Mouse (Mus musculus): Measurements from ENCODE around the gene Card10. TPM values are rescaled to one million over a fixed set of nuclear protein-coding genes. Genes with fewer than 3 reads are reported as not detected.
A peak's percentile ranks its signal among the peaks of the same experiment; 100 is the strongest.

The Card10 gene
- polyA plus RNA-seq, 1 experiment from 2014 or later, result not detected

DNA sequence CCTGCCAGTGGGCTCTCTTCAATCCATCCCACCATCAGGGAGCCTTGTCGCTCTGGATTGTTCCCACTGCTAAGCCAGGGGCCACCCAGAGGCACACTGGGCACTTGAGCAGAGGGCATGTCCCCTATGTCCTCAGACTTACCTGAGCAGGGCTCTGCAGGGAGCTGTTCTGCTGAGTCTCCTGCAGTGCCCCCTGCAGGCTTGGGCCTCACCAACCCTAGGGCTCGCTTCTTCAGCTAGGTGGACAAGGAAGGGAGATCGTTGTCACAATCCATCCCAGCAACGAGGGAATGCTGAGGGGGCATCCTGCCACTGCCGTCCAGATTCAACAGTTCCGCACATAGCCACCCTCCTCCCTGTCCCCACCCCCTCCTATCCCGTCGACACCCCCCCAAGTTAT lies 23.6 kb downstream of the Card10 start:
- no peak overlapping the region for H3K4me3 ChIP-seq (ENCODE audit: inconsistent target)
- no peaks in the 10 kb centered on the region for H3K36me3 ChIP-seq (ENCODE audit: inconsistent target)
- no peaks in the 10 kb centered on the region for H3K79me2 ChIP-seq (ENCODE audit: inconsistent target)
- no peak overlapping the region for H3K27ac ChIP-seq
- WGBS (ENCODE audit: missing documents), result 85% methylated on average over 8 of the region's 8 CpGs

DNA sequence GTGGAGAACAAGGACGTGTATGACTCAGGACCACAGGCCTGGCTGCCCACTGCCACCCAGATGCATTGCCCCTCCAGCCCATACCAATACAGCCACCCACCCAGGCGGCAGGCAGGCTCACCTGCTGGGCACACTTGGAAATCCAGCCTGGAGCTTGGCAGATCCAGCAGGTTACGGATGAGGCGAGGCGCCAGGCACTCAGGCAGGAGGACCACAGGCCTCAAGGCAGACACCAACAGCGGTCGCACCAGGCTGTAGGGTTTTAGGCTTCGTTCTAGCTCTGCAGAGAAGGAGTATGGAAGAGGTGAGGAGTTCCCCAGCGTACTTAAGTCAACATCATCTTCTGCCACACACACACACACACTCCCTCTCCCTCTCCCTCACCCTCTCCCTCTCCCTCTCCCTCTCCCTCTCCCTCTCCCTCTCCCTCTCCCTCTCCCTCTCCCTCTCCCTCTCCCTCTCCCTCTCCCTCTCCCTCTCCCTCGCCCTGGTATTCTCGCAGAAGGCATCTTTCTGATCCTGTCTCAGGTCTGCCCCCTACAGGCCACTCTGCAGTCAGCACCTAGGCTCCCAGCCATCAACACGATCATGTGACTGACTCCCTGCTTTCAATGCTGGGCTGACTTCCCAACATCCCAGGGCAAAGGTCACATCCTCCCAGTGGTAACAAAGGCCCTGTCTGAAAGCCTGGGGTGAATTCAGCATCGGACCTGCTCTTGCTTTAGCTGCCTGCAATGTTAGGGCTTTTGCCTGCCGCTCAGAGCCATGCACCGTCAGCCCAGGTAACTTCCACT lies 24.6 kb downstream of the Card10 start:
- Histone ChIP-seq H3K27ac (no peak overlapping the region), H3K36me3 (ENCODE audit: inconsistent target) (no peaks in the 10 kb centered on the region), H3K4me3 (ENCODE audit: inconsistent target) (no peak overlapping the region), H3K79me2 (ENCODE audit: inconsistent target) (no peaks in the 10 kb centered on the region)
- WGBS (ENCODE audit: missing documents), result 69% methylated on average over 13 of the region's 15 CpGs

- Histone ChIP-seq H3K27ac (0 out of 2 replicates have a peak within 1 kb of the TSS, but pooled peaks have one; percentile 32), H3K4me3 (ENCODE audit: inconsistent target) (peak within 1 kb of the TSS; percentile 21; the same call in 1 of the 2 replicates), H3K36me3 (ENCODE audit: inconsistent target) (no peaks in the 10 kb centered on the region), H3K79me2 (ENCODE audit: inconsistent target) (no peaks in the 10 kb centered on the region)
- WGBS (ENCODE audit: missing documents), result 9% methylated on average over 11 of the region's 11 CpGs
Measured at GRCm38 (mm10) chr15:78773290-78773729, 29.5 kb downstream of the Card10 start, which contains the start of gene Mfng. Gene Mfng (minus strand): TSS chr15:78773475.

DNA sequence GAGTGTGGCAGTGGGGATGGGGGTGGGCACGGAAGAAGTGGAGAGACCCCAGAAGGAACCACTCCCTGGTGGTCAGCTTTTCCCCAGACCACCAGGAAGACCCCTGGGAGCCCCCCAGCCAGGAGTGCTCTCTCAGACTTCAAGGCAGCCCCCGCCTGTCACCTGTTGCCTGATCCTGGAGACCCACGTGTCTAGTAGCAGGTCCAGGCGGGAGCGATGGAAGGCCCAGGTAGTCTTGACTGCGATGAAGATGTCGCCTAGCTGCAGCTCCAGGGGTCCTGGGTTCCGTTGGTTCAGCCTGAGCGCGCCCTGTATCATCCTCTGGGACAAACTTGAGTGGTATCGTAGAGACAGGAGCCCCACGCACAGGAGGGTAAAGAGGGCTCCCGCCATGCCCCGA lies 30.0 kb downstream of the Card10 start:
- 18% methylated on average over 14 of the region's 14 CpGs for WGBS (ENCODE audit: missing documents)
- Histone ChIP-seq H3K27ac (no peak overlapping the region), H3K4me3 (ENCODE audit: inconsistent target) (peak overlapping the region; percentile 21; the same call in 1 of the 2 replicates), H3K36me3 (ENCODE audit: inconsistent target) (no peaks in the 10 kb centered on the region), H3K79me2 (ENCODE audit: inconsistent target) (no peaks in the 10 kb centered on the region)

DNA sequence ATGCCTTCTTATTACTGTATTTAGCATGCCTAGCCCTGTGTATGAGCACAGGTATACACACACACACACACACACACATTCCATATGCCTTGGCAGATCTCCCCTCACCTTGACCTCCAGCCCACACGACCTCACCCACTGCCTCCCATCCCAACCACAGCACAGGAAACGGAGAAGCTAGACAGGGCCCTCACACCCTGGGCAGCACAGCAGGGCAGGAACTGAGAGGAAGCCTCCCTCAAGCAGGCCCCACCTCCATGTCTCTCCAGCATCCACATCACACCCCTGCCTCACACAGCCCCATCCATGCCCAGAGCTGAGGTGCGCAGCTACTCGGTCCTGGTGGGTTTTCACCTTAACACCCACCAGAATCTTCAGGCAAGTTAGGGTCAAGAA lies 30.5 kb downstream of the Card10 start:
- H3K27ac ChIP-seq, result peak overlapping the region; percentile 32
- H3K79me2 ChIP-seq (ENCODE audit: inconsistent target), result no peaks in the 10 kb centered on the region
- H3K36me3 ChIP-seq (ENCODE audit: inconsistent target), result no peaks in the 10 kb centered on the region
- peak overlapping the region; percentile 21; the same call in 1 of the 2 replicates for H3K4me3 ChIP-seq (ENCODE audit: inconsistent target)
- 29% methylated on average over 4 of the region's 4 CpGs for WGBS (ENCODE audit: missing documents)

DNA sequence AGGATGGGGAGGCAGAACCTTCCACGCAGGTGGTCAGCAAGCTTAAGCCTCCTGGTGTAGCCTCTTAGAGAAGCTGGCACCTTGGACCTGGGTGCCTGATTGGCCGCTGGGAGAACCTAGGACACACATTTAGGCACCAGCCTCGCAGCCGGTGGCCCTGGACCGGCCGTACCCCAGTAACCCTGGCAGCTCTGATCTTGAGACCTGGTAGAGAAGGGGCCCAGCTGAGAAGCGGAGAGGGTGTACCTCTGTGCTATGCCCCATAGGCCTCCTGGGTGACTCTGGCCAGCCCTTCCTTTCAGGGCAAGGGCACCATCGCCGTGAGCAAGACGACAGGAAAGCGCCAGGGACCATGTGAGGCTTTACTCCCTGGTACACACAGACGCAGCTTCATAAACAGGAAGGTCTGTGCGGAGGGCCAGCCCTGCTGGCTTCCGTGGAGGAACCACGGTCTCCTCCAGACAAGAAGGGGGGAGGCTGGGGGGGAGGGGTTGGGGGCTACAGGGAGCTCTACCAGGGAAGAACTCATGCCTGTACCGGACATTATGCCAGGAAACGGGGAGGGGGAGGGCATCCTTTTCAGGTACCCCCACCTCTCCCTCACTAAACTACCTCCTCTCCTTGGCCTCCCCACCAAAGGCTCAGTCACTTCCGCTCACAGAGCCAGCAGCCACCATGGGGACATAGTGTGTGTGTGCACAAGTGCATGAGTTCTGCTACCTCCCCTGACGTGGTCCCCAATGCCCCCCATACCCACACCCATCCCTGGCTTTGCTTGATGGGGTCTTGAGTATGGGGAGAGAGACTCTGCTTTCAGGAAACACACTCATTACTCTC lies 31.1 kb downstream of the Card10 start:
- peak overlapping the region; percentile 32 for H3K27ac ChIP-seq
- no peaks in the 10 kb centered on the region for H3K79me2 ChIP-seq (ENCODE audit: inconsistent target)
- no peaks in the 10 kb centered on the region for H3K36me3 ChIP-seq (ENCODE audit: inconsistent target)
- peak overlapping the region; percentile 21; the same call in 1 of the 2 replicates for H3K4me3 ChIP-seq (ENCODE audit: inconsistent target)
- WGBS (ENCODE audit: missing documents), result 15% methylated on average over 16 of the region's 19 CpGs

- no peaks in the 10 kb centered on the region for H3K36me3 ChIP-seq (ENCODE audit: inconsistent target)
- no peaks in the 10 kb centered on the region for H3K79me2 ChIP-seq (ENCODE audit: inconsistent target)
- 54% methylated on average over 5 of the region's 5 CpGs for WGBS (ENCODE audit: missing documents)
- no peak overlapping the region for H3K4me3 ChIP-seq (ENCODE audit: inconsistent target)
- H3K27ac ChIP-seq, result no peak overlapping the region
Measured at GRCm38 (mm10) chr15:78770983-78771355, 31.9 kb downstream of the Card10 start.

- no peaks in the 10 kb centered on the region for H3K79me2 ChIP-seq (ENCODE audit: inconsistent target)
- no peak overlapping the region for H3K4me3 ChIP-seq (ENCODE audit: inconsistent target)
- WGBS (ENCODE audit: missing documents), result 48% methylated on average over 9 of the region's 9 CpGs
- no peak overlapping the region for H3K27ac ChIP-seq
- H3K36me3 ChIP-seq (ENCODE audit: inconsistent target), result no peaks in the 10 kb centered on the region
Measured at GRCm38 (mm10) chr15:78770234-78770982, 32.4 kb downstream of the Card10 start.

- no peaks in the 10 kb centered on the region for H3K79me2 ChIP-seq (ENCODE audit: inconsistent target)
- WGBS (ENCODE audit: missing documents), result 96% methylated on average over 4 of the region's 4 CpGs
- H3K36me3 ChIP-seq (ENCODE audit: inconsistent target), result no peaks in the 10 kb centered on the region
- H3K4me3 ChIP-seq (ENCODE audit: inconsistent target), result no peak overlapping the region
- no peak overlapping the region for H3K27ac ChIP-seq
Measured at GRCm38 (mm10) chr15:78769064-78769463, 33.8 kb downstream of the Card10 start.

DNA sequence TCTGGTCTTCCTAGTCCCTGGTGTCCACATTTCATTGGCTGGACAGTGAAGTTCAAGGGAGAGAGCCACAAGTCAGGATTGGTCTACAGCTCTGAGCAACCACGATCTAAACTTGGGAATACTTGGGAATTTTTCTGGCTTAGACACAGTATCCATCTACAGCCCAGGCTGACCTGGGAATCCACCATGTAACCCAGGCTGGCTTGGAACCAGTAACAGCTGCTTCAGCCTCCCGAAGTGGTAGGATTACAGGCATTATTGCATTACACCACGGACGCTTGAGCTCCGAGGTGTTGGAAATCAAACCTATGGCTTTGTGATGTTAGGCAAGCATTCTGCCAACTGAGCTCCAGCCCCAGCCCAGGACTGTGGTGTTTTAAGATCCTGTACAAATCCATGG lies 39.1 kb downstream of the Card10 start:
- 92% methylated on average over 5 of the region's 5 CpGs for WGBS (ENCODE audit: missing documents)
- H3K79me2 ChIP-seq (ENCODE audit: inconsistent target), result no peaks in the 10 kb centered on the region
- H3K27ac ChIP-seq, result no peak overlapping the region
- H3K4me3 ChIP-seq (ENCODE audit: inconsistent target), result no peak overlapping the region
- H3K36me3 ChIP-seq (ENCODE audit: inconsistent target), result no peaks in the 10 kb centered on the region

- H3K79me2 ChIP-seq (ENCODE audit: inconsistent target), result no peaks in the 10 kb centered on the region
- WGBS (ENCODE audit: missing documents), result 86% methylated on average over 7 of the region's 10 CpGs
- H3K4me3 ChIP-seq (ENCODE audit: inconsistent target), result no peak overlapping the region
- H3K36me3 ChIP-seq (ENCODE audit: inconsistent target), result no peaks in the 10 kb centered on the region
- no peak overlapping the region for H3K27ac ChIP-seq
Measured at GRCm38 (mm10) chr15:78763210-78763609, 39.6 kb downstream of the Card10 start.

- H3K36me3 ChIP-seq (ENCODE audit: inconsistent target), result no peaks in the 10 kb centered on the region
- no peak overlapping the region for H3K4me3 ChIP-seq (ENCODE audit: inconsistent target)
- no peaks in the 10 kb centered on the region for H3K79me2 ChIP-seq (ENCODE audit: inconsistent target)
- WGBS (ENCODE audit: missing documents), result 92% methylated on average over 12 of the region's 13 CpGs
- no peak overlapping the region for H3K27ac ChIP-seq
Measured at GRCm38 (mm10) chr15:78761112-78761511, 41.7 kb downstream of the Card10 start.

DNA sequence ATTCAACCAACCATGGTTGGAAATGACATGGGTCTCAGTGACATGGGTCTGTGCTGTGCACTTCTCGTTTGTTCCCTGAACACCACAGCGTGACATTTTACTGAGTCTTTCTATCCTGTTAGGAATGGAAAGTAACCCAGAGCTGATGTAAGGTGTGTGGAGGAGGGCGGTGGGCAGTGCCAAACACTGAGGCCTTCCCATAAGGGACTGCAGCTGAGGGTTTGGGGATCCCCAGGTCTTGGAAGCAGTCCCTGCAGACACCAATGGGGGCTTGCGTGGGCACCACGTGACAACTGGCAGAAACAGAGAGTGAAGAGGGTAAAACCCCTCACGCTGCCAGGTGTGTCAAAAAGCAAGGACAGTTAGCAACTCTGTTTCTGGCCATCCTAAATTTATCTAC lies 44.7 kb downstream of the Card10 start:
- WGBS (ENCODE audit: missing documents), result 98% methylated on average over 5 of the region's 6 CpGs
- Histone ChIP-seq H3K36me3 (ENCODE audit: inconsistent target) (no peaks in the 10 kb centered on the region), H3K79me2 (ENCODE audit: inconsistent target) (no peaks in the 10 kb centered on the region), H3K27ac (no peak overlapping the region), H3K4me3 (ENCODE audit: inconsistent target) (no peak overlapping the region)

DNA sequence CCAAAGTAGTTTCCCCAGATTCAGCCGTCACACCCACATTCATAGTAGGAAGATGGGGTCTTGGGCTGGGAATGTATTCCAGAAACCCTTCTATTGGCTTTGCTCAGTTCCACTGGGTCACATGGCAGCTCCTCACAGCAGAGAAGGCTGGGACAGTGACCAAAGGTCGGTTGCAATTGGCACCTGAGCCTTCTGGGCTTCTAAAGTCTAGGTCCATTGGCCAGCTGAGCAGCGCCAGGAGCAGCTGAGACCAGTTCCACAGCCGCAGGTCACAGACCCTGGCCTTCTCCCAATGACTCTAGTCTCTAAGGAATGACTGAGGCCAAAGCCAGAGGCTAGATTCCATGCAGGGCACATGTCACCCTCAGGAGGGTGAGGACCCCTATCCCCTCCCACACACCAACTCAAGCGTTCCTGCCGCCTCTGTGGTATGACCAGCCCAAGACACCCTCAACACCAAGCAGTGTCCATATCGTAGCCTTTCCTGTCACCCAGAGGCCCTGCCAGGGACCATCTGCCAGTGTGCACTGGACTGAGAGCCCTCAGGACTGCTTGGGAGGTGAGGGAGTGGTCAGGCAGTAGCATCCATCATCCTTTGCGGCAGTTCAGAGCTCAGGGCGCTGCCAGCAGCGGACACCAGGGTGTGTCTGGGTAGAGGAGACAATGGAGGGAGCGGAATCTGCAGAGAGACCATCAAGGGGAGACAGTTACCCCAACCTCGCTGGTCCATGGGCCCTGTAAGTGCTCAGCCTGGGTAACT lies 46.7 kb downstream of the Card10 start:
- no peak overlapping the region for H3K4me3 ChIP-seq (ENCODE audit: inconsistent target)
- 95% methylated on average over 12 of the region's 12 CpGs for WGBS (ENCODE audit: missing documents)
- no peak overlapping the region for H3K27ac ChIP-seq
- no peaks in the 10 kb centered on the region for H3K79me2 ChIP-seq (ENCODE audit: inconsistent target)
- no peaks in the 10 kb centered on the region for H3K36me3 ChIP-seq (ENCODE audit: inconsistent target)

Data from macrophage (primary cell).